Mouse (Mus musculus): ENCODE results near the gene St6galnac3.

The St6galnac3 gene

GRCm38 (mm10) chr3:153190742-153191141 lies 534.2 kb downstream of the St6galnac3 start:
- DNase-seq, result no peak

- no peak for DNase-seq
These were observed 535.1 kb downstream of the St6galnac3 start for GRCm38 (mm10) chr3:153189685-153190467.

DNA sequence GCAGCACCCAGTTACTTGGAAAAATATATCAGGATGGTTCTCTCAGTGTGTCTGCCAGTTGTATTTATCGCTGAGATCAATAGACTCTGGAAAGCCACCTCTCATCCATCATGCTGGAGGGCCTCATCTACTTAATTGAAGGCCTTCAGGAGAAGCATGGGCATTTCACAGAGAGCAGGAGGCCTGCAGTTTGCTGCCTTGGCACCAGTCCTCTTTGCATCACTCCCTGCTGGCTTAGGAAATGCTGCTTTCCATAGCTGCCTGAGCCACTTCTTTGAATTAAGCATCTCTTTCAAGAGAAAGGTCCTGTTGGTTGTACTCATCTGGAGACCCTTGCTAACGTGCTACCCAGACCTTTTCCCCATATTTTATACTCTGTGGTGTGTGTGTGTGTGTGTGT lies 536.8 kb downstream of the St6galnac3 start:
- DNase-seq, result no peak

GRCm38 (mm10) chr3:153185117-153185516 lies 539.9 kb downstream of the St6galnac3 start:
- no peak for DNase-seq

DNA sequence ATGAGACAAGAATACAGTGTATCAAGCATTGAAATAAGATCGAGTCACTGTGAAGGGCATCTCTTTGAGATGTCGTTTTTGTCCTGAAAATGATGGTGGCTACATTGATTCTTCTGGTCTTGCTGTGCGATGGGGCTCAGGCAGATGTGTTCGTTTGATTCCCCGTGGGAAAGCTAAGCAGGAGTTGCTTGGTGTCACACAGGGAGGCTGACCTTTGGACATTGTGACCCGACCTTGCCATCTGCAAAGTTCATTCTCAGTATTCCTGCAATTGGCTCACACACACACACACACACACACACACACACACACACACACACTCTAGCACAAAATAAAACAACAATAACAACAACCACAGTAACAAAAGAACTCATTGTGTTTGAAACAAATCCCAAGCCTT lies 543.7 kb downstream of the St6galnac3 start:
- DNase-seq, result no peak

DNA sequence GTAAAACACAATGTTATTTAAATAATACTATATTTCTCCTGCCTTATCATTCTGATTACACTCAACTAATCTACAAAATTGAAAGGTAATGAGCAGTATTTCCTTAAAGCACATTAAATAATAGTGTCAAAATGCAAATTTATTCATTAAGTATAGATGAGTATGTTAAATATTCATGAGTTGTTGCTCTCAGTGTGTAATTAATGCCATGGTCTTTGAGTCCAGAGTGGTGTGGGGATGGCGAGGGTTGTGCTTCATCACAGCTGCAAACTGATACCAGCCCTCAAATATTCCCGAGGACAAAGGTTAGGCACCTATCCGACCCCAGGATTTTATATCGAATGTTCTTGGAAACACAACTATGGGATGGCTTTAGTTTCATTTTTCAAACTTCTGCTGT lies 548.2 kb downstream of the St6galnac3 start:
- no peak for DNase-seq

GRCm38 (mm10) chr3:153176325-153176724 lies 548.6 kb downstream of the St6galnac3 start:
- no peak for DNase-seq

- DNase-seq, result no peak
These were observed 550.5 kb downstream of the St6galnac3 start for GRCm38 (mm10) chr3:153174336-153175033.

DNA sequence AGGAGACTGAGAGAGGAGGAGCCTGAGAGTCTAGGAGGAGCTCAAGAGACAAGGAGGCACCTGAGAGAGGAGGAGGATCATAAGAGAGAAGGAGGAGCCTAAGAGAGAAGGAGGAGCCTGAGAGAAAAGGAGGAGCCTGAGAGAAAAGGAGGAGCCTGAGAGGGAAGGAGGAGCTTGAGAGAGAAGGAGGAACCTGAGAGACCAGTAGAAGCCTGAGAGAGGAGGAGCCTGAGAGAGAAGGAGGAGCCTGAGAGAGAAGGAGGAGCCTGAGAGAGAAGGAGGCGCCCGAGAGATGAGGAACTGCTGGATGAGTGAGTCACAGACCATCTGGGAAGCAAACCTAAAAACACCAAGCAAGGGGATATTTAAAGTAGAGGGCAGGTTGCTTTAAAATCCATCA lies 551.4 kb downstream of the St6galnac3 start:
- no peak for DNase-seq

- DNase-seq, result no peak
These were observed 554.8 kb downstream of the St6galnac3 start for GRCm38 (mm10) chr3:153170146-153170545.

- DNase-seq, result no peak
These were observed 555.2 kb downstream of the St6galnac3 start for GRCm38 (mm10) chr3:153169744-153170143.

- DNase-seq, result no peak
These were observed 563.3 kb downstream of the St6galnac3 start for GRCm38 (mm10) chr3:153161676-153162075.

DNA sequence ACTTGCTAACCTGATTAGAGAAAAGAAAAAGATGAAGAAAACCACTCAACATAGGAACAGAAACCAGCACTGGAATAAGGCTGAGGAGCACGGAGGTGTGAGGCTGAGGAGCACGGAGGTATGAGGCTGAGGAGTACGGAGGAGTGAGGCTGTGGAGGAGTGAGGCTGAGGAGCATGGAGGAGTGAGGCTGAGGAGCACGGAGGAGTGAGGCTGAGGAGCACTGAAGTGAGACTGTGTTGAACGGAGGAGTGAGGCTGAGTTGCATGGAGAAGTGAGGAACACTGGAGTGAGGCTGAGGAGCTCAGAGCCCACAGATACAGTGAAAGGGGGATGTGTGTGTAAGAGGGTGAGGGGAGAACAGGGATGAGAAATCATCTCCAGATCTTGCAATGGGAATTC lies 564.3 kb downstream of the St6galnac3 start:
- DNase-seq, result no peak

DNA sequence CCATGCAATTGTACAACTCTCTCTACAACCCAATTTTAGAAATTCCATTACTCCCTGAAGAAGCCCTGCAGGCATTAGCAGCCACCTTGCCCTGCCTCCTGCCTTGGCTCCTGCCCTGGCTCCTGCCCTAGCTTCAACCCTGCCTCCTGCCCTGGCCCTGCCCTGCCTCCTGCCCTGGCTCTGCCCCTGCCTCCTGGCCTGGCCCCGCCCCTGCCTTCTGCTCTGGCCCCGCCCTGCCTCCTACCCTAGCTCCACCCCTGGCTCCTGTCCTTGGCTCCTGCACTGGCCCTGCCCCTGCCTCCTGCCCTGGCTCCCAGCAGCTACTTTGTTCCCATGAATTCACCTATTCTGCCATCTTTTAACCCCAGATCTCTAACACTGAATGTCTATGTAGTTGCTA lies 576.1 kb downstream of the St6galnac3 start:
- DNase-seq, result peak; percentile 73
